Mouse (Mus musculus): Measurements from ENCODE around the gene Xcr1. TPM values are rescaled to one million over a fixed set of nuclear protein-coding genes. Genes with fewer than 3 reads are reported as not detected.

Gene Xcr1
- 0.05 TPM in 1 of 2 replicates, not detected in the other for polyA plus RNA-seq (2015; fragmentation: Nextera tagmentation; extraction: Ambion mirVana)

DNA sequence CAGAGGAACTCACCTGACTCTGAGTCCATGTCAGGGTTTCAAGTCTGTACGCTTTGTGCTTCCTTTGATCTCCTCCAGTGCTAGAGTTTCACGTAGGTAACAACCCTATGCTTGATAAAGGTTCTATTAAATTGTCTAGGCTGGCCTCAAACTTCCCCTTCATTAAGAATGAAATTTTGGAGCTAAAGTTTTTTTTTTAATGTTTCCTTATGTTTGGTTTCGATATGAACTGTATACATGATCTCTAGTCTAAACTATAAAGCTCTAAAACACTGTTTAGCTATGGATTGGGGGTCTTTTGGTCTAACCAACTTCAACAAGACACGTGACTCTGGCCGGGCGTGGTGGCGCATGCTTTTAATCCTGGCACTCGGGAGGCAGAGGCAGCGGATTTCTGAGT is at the start of gene Xcr1:
TSS of gene Xcr1 (minus strand) at position 101 of the 400 bp plus-strand sequence.
- Histone ChIP-seq H3K27ac (ENCODE audit: low read length) (no peak within 1 kb of the TSS), H3K4me1 (replicated peaks; ENCODE audit: control insufficient read depth, insufficient read depth, low read length) (no peaks in the 10 kb centered on the region), H3K9me3 (ENCODE audit: control insufficient read depth, low read length) (no peaks in the 10 kb centered on the region), H3K27me3 (ENCODE audit: control insufficient read depth, insufficient read depth, low read depth, low read length) (no peaks in the 10 kb centered on the region), H3K36me3 (ENCODE audit: control insufficient read depth, insufficient read depth, low read length) (no peaks in the 10 kb centered on the region), H3K4me2 (ENCODE audit: low read depth, low read length) (no peak within 1 kb of the TSS), H3K9ac (ENCODE audit: low read length) (no peak within 1 kb of the TSS), H3K4me3 (ENCODE audit: low read length) (no peak within 1 kb of the TSS)
- 72% methylated on average over 9 of the region's 9 CpGs for WGBS
- ATAC-seq (ENCODE audit: low read depth), result no peak

GRCm38 (mm10) chr9:123872049-123872448 is 10.2 kb upstream of the Xcr1 start:
- no peaks in the 10 kb centered on the region for H3K4me1 ChIP-seq (replicated peaks; ENCODE audit: control insufficient read depth, insufficient read depth, low read length)
- no peak overlapping the region for H3K9ac ChIP-seq (ENCODE audit: low read length)
- H3K27me3 ChIP-seq (ENCODE audit: control insufficient read depth, insufficient read depth, low read depth, low read length), result no peaks in the 10 kb centered on the region
- H3K27ac ChIP-seq (ENCODE audit: low read length), result no peak overlapping the region
- H3K4me2 ChIP-seq (ENCODE audit: low read depth, low read length), result no peak overlapping the region
- ATAC-seq (ENCODE audit: low read depth), result no peak
- H3K4me3 ChIP-seq (ENCODE audit: low read length), result no peak overlapping the region
- no peaks in the 10 kb centered on the region for H3K36me3 ChIP-seq (ENCODE audit: control insufficient read depth, insufficient read depth, low read length)
- no peaks in the 10 kb centered on the region for H3K9me3 ChIP-seq (ENCODE audit: control insufficient read depth, low read length)
- WGBS, result 56% methylated on average over 4 of the region's 4 CpGs

DNA sequence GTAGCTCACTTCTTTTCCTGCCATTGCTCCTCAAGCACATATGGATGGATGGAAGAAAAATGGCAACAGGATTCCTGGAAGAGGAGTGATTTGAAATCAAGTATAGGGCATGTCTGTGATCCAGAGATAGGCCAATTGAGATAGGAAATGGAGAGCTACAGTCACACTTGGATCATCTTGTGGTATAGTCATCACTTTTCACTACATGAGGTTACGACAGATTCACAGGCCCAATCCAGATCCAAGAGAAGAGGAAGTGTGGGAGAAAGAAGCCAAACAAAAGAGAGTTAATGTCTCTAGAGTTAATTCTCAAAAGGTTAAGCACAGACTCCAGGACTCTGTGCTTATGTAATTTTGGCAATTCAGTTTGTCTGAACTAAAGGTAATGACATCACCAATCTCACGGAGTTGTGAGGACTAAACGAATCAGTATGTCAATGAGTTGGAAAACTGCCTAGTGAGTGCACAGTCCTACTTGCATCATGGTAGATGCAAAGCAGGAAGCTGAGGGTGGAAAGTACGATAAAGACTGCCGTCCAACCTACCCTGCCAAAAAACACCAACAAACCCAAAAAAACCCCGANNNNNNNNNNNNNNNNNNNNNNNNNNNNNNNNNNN is 7.4 kb upstream of the Xcr1 start:
- Histone ChIP-seq H3K4me1 (replicated peaks; ENCODE audit: control insufficient read depth, insufficient read depth, low read length) (no peaks in the 10 kb centered on the region), H3K27ac (ENCODE audit: low read length) (no peak overlapping the region), H3K27me3 (ENCODE audit: control insufficient read depth, insufficient read depth, low read depth, low read length) (no peaks in the 10 kb centered on the region), H3K4me2 (ENCODE audit: low read depth, low read length) (no peak overlapping the region), H3K9me3 (ENCODE audit: control insufficient read depth, low read length) (no peaks in the 10 kb centered on the region), H3K36me3 (ENCODE audit: control insufficient read depth, insufficient read depth, low read length) (no peaks in the 10 kb centered on the region), H3K9ac (ENCODE audit: low read length) (no peak overlapping the region), H3K4me3 (ENCODE audit: low read length) (no peak overlapping the region)
- 75% methylated on average over 3 of the region's 6 CpGs for WGBS
- ATAC-seq (ENCODE audit: low read depth), result no peak

DNA sequence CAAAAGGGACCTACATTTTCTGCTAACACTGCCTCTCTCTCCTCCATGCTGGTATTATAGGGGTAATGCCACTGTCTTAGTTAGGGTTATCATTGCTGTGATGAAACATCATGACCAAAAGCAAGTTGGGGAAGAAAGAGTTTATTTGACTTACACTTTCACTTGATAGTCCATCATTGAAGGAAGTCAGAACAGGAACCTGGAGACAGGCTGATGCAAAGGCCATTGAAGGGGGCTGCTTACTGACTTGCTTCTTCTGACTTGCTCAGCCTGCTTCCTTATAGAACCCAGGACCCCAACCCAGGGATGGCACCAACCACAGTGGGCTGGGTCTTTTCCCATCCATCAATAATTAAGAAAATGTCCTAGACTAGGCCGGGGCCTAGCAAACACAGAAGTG is 1.8 kb upstream of the Xcr1 start:
- Histone ChIP-seq H3K4me1 (replicated peaks; ENCODE audit: control insufficient read depth, insufficient read depth, low read length) (no peaks in the 10 kb centered on the region), H3K4me2 (ENCODE audit: low read depth, low read length) (no peak overlapping the region), H3K9ac (ENCODE audit: low read length) (no peak overlapping the region), H3K9me3 (ENCODE audit: control insufficient read depth, low read length) (no peaks in the 10 kb centered on the region), H3K4me3 (ENCODE audit: low read length) (no peak overlapping the region), H3K27ac (ENCODE audit: low read length) (no peak overlapping the region), H3K36me3 (ENCODE audit: control insufficient read depth, insufficient read depth, low read length) (no peaks in the 10 kb centered on the region), H3K27me3 (ENCODE audit: control insufficient read depth, insufficient read depth, low read depth, low read length) (no peaks in the 10 kb centered on the region)
- WGBS, result 81% methylated on average over 1 of the region's 1 CpGs
- ATAC-seq (ENCODE audit: low read depth), result no peak

- Histone ChIP-seq H3K4me1 (replicated peaks; ENCODE audit: control insufficient read depth, insufficient read depth, low read length) (no peaks in the 10 kb centered on the region), H3K9ac (ENCODE audit: low read length) (no peak overlapping the region), H3K4me2 (ENCODE audit: low read depth, low read length) (no peak overlapping the region), H3K9me3 (ENCODE audit: control insufficient read depth, low read length) (no peaks in the 10 kb centered on the region), H3K4me3 (ENCODE audit: low read length) (no peak overlapping the region), H3K27ac (ENCODE audit: low read length) (no peak overlapping the region), H3K27me3 (ENCODE audit: control insufficient read depth, insufficient read depth, low read depth, low read length) (no peaks in the 10 kb centered on the region), H3K36me3 (ENCODE audit: control insufficient read depth, insufficient read depth, low read length) (no peaks in the 10 kb centered on the region)
- WGBS, result 77% methylated on average over 1 of the region's 1 CpGs
- ATAC-seq (ENCODE audit: low read depth), result no peak
These were observed 1.2 kb upstream of the Xcr1 start for GRCm38 (mm10) chr9:123862895-123863616.

GRCm38 (mm10) chr9:123856836-123857235 is 5.0 kb downstream of the Xcr1 start:
- no peak for ATAC-seq (ENCODE audit: low read depth)
- Histone ChIP-seq H3K27ac (ENCODE audit: low read length) (no peak overlapping the region), H3K9ac (ENCODE audit: low read length) (no peak overlapping the region), H3K36me3 (ENCODE audit: control insufficient read depth, insufficient read depth, low read length) (no peaks in the 10 kb centered on the region), H3K4me1 (replicated peaks; ENCODE audit: control insufficient read depth, insufficient read depth, low read length) (peaks cover 4% of the 10 kb centered on the region), H3K27me3 (ENCODE audit: control insufficient read depth, insufficient read depth, low read depth, low read length) (no peaks in the 10 kb centered on the region), H3K4me2 (ENCODE audit: low read depth, low read length) (no peak overlapping the region), H3K4me3 (ENCODE audit: low read length) (no peak overlapping the region), H3K9me3 (ENCODE audit: control insufficient read depth, low read length) (no peaks in the 10 kb centered on the region)
- WGBS, result 71% methylated on average over 2 of the region's 2 CpGs

DNA sequence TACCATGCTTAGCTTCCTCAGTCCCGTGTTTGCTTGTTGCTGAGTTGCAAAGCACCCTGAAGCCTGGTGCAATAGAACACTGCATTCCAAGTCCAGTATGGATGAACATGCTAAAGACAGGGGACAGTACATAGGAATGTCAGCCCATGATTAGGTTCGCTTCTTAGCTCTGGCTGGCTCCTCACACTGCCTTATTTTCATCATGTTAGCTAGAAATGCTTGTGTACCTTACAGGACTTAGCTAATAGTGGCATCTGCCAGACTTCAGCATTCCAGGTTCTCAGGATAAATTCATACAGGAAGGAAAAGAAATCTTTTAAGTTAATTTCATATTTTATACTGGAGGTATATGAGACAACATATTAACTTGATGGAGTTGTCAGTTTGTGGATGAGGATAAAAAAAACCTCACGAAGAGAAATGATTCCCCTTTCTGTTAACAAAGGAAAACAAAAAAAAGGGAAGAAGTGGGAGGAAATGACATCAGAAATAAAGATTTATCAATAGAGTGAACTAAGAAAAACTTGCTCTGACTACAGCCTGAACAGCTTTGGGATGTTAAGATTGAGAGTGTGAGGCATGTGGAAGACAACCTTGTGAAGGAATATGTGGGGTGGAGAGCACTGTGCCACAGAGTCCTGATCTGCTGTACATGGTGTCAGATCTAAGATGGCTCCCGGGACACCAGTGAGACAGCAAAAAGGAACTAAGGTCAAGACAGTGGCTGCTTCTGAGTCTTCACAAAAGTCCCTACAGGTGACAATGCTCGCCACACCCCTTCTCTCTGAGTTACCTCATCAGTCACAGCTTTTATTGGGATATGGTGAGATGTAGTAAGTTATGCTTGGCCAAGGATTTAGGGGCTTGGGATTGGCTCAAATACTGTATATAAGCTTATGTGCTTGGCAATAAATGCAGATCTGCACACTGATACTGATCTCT is 9.1 kb downstream of the Xcr1 start:
- peak overlapping the region; percentile 42 for H3K4me3 ChIP-seq (ENCODE audit: low read length)
- H3K27ac ChIP-seq (ENCODE audit: low read length), result peak overlapping the region; percentile 41
- no peaks in the 10 kb centered on the region for H3K9me3 ChIP-seq (ENCODE audit: control insufficient read depth, low read length)
- H3K36me3 ChIP-seq (ENCODE audit: control insufficient read depth, insufficient read depth, low read length), result no peaks in the 10 kb centered on the region
- peak overlapping the region; percentile 55 for H3K9ac ChIP-seq (ENCODE audit: low read length)
- H3K4me1 ChIP-seq (replicated peaks; ENCODE audit: control insufficient read depth, insufficient read depth, low read length), result peaks cover 13% of the 10 kb centered on the region
- no peak for ATAC-seq (ENCODE audit: low read depth)
- peak overlapping the region; percentile 62 for H3K4me2 ChIP-seq (ENCODE audit: low read depth, low read length)
- 53% methylated on average over 5 of the region's 5 CpGs for WGBS
- no peaks in the 10 kb centered on the region for H3K27me3 ChIP-seq (ENCODE audit: control insufficient read depth, insufficient read depth, low read depth, low read length)

GRCm38 (mm10) chr9:123851713-123852448 is 9.9 kb downstream of the Xcr1 start, which contains the start of gene Fyco1:
TSS of gene Fyco1 (minus strand) at chr9:123851899.
- peak within 1 kb of the TSS; percentile 92 for H3K9ac ChIP-seq (ENCODE audit: low read length)
- peak within 1 kb of the TSS; percentile 98 for H3K27ac ChIP-seq (ENCODE audit: low read length)
- H3K4me1 ChIP-seq (replicated peaks; ENCODE audit: control insufficient read depth, insufficient read depth, low read length), result peaks cover 13% of the 10 kb centered on the region
- WGBS, result under 1% methylated on average over 47 of the region's 47 CpGs
- H3K9me3 ChIP-seq (ENCODE audit: control insufficient read depth, low read length), result no peaks in the 10 kb centered on the region
- H3K36me3 ChIP-seq (ENCODE audit: control insufficient read depth, insufficient read depth, low read length), result no peaks in the 10 kb centered on the region
- H3K27me3 ChIP-seq (ENCODE audit: control insufficient read depth, insufficient read depth, low read depth, low read length), result no peaks in the 10 kb centered on the region
- peak; percentile 96 for ATAC-seq (ENCODE audit: low read depth)
- peak within 1 kb of the TSS; percentile 79 for H3K4me2 ChIP-seq (ENCODE audit: low read depth, low read length)
- H3K4me3 ChIP-seq (ENCODE audit: low read length), result peak within 1 kb of the TSS; percentile 88
